Mouse (Mus musculus) adrenal gland, postnatal 36 days (tissue): Measurements from ENCODE around the gene Parvb. TPM values are rescaled to one million over a fixed set of nuclear protein-coding genes. Genes with fewer than 3 reads are reported as not detected.

ENCODE experiments used
- DNase-seq, 2 experiments: peaks; one replicate each; pipeline ENCODE4 v3.0.0; 2021; ENCODE audit warnings: mixed read lengths in 1 of 2
- long read RNA-seq, 2 experiments: library from polyadenylated mRNA; stranded (forward); transcript quantifications; one replicate each; pipeline ENCODE4 v2.0.0; 2021; ENCODE audit warnings: borderline sequencing depth in 2 of 2
- total RNA-seq, 2 experiments: library from RNA; stranded (reverse); gene quantifications; 2 replicates each; pipeline ENCODE4 v1.2.3; 2021

Parvb gene
- 10 to 100 TPM; 18.0 to 24.1 TPM for total RNA-seq
- long read RNA-seq, experiment 1, partial matches to known transcripts = 0 of 2 reads
- long read RNA-seq, experiment 1, other reads (novel, unspliced or antisense) = 2 of 2 reads
- long read RNA-seq, experiment 2, partial matches to known transcripts = 0 of 2 reads
- long read RNA-seq, experiment 2, other reads (novel, unspliced or antisense) = 2 of 2 reads

GRCm38 (mm10) chr15:84231721-84232561 lies at the start of gene Parvb:
Parvb (plus strand) TSS chr15:84232043.
- peak; percentile 70 to 83 for DNase-seq

GRCm38 (mm10) chr15:84183967-84184366 lies 47.9 kb upstream of the Parvb start:
- DNase-seq = peak; percentile 13 to 54

DNA sequence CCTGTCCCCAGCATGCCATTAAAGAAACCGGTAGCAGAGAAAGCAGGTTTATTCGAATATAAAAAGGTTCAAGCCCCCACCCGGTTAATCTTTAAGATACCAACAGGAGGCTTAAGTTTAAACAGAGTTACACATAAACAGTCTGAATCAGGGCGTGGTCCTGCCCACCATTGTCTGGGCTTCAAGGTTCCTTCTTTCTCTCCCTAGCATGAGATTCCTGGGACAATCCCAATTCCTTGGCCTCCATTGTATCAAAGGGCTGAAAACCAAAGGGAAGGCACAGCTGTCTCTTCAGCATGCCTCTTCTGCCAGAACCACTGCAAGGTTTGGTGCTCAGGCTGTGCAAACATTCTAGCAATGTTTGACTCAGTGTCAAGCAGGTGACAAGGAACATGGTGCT lies 45.6 kb upstream of the Parvb start:
- DNase-seq = no peak

DNA sequence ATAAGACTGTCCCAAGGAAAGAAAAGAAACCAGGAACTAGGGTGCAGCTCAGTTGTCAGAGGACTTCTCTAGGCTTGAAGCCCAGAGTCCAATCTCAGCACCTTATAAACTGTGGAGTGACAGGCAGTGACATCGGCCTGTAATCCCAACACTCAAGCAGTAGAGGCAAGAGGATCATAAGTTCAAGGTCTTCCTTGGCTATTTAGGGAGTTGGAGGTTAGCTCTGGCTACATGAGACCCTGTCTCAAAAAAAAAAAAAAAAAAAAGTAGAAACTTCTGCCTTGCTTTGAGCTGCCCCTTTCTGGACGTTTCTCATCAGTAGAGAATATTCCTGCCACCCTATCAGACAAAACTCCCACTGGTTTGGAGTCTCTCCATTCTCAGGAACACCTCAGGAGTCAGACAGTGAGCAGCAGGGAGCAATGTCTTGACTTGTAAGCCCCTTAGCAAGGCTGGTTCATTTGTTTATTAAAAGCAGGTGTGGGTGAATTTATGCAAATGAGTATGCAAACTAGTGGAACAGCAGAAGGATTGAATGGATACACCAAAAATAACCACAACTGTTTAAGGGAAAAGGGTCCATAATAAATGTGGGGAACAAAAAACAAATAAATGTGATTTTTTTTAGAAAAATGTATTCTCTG lies 42.8 kb upstream of the Parvb start:
- DNase-seq = no peak

DNA sequence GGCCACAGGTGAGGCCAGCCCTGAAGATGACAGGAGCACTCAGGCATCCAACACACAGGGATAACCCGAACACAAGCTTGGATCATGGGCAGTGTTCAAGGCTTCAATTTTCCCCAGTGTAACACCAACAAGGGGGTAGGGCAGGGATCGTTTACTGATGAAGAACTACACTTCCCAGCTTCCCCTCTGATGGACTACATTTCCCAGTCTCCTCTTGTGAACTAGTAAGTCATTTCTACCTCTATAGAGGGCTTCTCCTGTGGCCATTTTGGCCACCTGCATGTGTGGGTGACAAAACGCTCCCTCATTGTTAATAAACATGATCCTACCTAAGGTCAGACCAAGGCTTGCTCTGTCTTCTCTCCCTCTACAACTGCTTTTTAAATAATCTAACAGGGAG lies 42.0 kb upstream of the Parvb start:
- DNase-seq = no peak

DNA sequence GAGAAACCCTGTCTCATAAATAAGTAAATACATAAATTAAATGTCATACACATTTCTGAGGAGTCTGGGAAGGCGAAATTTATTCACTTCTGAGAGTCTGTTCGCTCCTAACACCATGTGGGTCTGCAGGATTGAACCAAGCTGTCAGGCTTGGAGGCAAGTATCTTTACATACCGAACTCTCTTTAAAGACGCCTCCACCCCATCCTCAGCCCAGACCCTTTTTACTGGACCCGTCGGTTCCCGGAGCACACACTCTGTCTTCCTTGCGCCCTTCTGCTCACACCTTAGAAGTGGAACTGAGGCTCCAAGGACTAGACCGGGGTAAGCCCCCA lies 40.2 kb upstream of the Parvb start:
- DNase-seq = no peak

GRCm38 (mm10) chr15:84192058-84192791 lies 39.6 kb upstream of the Parvb start, which contains the start of gene Samm50:
Samm50 (plus strand) TSS chr15:84192241.
- DNase-seq = peak; percentile 91 to 92

- DNase-seq = no peak
These were observed 35.2 kb upstream of the Parvb start for GRCm38 (mm10) chr15:84196486-84197165.

GRCm38 (mm10) chr15:84207327-84207726 lies 24.5 kb upstream of the Parvb start:
- DNase-seq = no peak

DNA sequence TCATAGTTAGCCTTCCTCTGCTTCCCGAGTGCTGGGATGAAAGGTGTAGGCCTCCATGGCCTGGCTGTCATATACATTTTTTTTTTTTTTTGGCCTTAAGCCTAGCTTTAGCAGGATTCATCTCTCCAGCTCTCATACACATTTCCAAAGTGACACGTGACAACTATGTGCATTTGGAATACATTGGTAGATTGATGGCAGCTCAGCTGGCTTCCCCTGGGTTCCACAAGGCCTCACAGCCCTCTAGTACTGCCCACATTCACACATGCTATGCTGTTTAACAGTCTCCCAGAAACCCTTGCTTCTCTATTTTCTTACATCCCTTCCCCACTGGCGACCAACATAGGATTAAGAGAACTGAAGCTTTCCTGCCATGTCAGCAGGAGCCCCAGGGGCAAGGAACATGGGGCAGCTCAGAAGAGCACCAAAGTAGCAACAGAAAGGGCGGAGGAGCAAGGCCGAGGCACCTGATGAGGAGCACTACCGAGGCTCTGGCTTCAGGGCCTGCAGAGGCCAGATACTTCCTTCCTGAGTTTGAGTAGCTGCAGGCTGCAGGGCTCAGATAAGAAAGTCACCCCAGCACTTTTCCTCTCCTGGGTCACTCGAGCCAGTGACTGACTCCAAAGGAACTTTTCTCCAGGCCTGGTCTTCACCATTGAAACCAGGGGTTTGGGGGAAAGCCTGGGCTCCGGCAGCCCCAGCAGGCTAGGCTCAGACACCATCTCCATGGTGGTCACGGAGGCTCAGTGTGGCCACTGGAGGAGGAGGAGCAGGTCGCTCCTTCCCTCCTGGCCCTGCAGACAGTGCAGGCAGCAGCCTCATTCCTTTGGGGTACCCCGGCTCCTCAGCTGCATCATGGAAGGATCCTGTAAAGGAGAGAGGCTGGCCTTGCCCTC lies 22.1 kb upstream of the Parvb start:
- no peak for DNase-seq

- no peak for DNase-seq
These were observed 21.4 kb upstream of the Parvb start for GRCm38 (mm10) chr15:84210461-84210860.

DNA sequence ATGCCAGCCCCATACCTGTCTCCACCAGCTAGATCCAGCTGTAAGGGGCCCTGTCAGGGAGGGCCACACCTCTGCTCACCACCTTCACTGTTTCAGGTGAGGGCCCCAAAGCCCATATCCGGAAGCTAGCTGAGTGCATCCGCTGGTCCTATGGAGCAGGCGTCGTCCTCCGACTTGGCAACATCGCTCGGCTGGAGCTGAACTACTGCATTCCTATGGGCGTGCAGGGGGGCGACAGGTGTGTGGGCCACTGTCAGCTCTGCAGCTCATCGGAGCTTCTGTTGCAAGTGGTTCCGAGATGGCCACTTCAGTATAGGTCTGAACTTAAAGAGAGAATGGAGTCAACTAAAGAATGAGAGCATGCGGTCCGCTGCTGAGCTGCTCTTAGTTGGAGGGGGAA lies 20.9 kb upstream of the Parvb start:
- no peak for DNase-seq

DNA sequence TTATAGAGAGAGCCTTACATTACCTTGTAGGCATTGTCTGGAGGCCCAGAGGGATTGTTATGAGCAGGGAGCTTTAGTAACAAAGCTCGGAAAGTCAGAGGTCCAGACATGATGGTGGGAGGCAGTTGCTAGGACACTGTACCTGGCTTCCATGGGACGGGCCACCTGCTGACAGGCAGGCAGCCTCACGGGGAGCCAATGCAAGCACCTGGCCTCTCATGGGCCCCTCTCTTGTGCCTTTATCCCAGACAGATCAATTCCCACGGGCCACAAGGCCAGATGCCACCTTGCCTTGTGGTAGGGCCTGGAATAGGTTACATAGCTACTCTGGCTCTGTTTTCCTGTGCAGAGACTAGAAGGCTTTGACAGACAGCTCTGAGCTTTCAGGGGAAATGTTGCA lies 20.3 kb upstream of the Parvb start:
- DNase-seq = no peak

- peak; percentile 85 to 89 for DNase-seq
These were observed 19.6 kb upstream of the Parvb start for GRCm38 (mm10) chr15:84212031-84212755.

- DNase-seq = peak; percentile 61 to 69
These were observed 19.1 kb upstream of the Parvb start for GRCm38 (mm10) chr15:84212756-84213105.

GRCm38 (mm10) chr15:84213162-84213739 lies 18.6 kb upstream of the Parvb start:
- DNase-seq = no peak

DNA sequence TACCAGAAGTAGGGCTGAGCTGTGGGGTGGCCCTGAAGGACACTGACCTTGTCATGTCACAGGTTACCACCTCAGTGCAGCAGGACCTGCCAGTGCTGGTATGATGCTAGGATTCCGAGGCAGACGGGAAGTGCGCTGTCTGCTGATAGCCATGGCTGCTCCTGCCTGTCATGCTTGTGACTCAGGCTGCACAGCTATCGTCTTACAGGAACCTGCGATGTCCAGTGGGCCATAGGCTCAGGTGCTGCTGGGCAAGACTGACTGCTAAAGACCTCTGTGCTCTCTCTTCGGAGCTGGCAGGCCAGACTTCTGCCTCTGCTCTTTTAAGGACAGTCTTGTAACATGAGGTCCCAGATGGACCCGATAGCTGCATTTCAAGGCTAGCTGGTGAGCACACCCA lies 17.4 kb upstream of the Parvb start:
- DNase-seq = no peak

- DNase-seq = no peak
These were observed 16.6 kb upstream of the Parvb start for GRCm38 (mm10) chr15:84215273-84215672.

- no peak for DNase-seq
These were observed 15.8 kb upstream of the Parvb start for GRCm38 (mm10) chr15:84216026-84216425.
